Mouse (Mus musculus) heart, postnatal 0 days (tissue): ENCODE measurements around the gene Cbx1.
"Not testable (repeated sequence)": the region's sequence is repeated elsewhere in the genome, so short reads cannot be mapped to it uniquely, and the experiment has no call there.

Source experiments
- CTCF ChIP-seq: IDR thresholded peaks from 2 replicates; pipeline ENCODE4 v1.5.1; 2016; ENCODE audit warnings: antibody characterized with exemption, control low read depth, low read depth
- EP300 ChIP-seq: IDR thresholded peaks from 2 replicates; pipeline ENCODE4 v1.6.1; 2016; ENCODE audit warnings: antibody characterized with exemption, low read depth

GRCm38 (mm10) chr11:96849145-96849544 lies 60.2 kb downstream of the Cbx1 start:
- TF ChIP-seq CTCF, EP300: not testable (repeated sequence)
